Mouse (Mus musculus): Measurements from ENCODE around the gene Pitpnm2.

DNA sequence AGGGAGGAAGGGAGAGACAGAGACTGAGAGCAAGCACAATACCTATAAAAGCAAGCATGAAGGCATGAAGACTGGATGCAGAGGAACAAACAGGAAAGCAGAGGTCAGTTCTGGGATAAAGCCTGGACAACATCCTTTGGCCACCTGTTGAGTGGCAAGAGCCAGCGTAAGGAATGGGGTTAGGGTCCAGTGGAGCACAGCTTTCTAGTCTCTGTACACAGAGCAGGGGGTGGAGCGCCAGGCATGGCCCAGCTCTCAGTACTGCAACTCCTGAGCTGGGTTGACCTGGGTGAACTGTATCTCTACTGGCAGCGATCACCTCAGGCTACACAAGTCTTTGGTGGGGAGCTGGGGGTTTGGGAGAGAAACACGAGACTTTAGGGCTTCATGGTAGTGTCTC lies 77.3 kb downstream of the Pitpnm2 start:
- TF ChIP-seq USF1 (IDR thresholded peaks at IDR 0.05; ENCODE audit: low read depth) = no peak
- TF ChIP-seq CTCF (IDR thresholded peaks at IDR 0.05; ENCODE audit: control insufficient read depth, insufficient read depth, insufficient read length) = no peak
- TF ChIP-seq MYOD1 (IDR thresholded peaks at IDR 0.05; ENCODE audit: control insufficient read depth, insufficient read length, low read depth) = no peak
- TF ChIP-seq MAX (IDR thresholded peaks at IDR 0.05) = no peak
- TF ChIP-seq FOSL1 (IDR thresholded peaks at IDR 0.05; ENCODE audit: insufficient read depth, low read length, poor library complexity, severe bottlenecking) = no peak
- no peak for TF ChIP-seq MYOG (IDR thresholded peaks at IDR 0.05; ENCODE audit: control insufficient read depth, extremely low read depth, insufficient read length)
